ENCODE assay signal across 13 mouse cellular contexts in genomic region chr6:140509151-140509530, GRCm38 (mm10).
DNase-seq lines count a peak whose midpoint lies in the region; ATAC-seq and TF ChIP-seq lines count a peak whose summit lies in the region.
"Had no signal": no experiment of that assay in that cellular context is flagged by ENCODE, and none has a peak within 500 bp of the region (broad histone marks: within the 10 kb centered on the region; RNA-seq: fewer than 3 reads in every experiment).

No protein-coding gene starts in this region.

- no peak for TF ChIP-seq POLR2A in olfactory bulb, adult 2 months (IDR thresholded peaks at IDR 0.05; ENCODE audit: insufficient read depth, low read depth, low read length)

- H3K4me2 ChIP-seq in hindbrain, embryonic 12.5 days (replicated peaks) = no peak overlapping the region
- H3K4me2 ChIP-seq in lung, postnatal 0 days (replicated peaks; ENCODE audit: low read depth, low read length) = no peak overlapping the region
- H3K4me2 ChIP-seq: heart, embryonic 11.5 days had no signal

- TF ChIP-seq CTCF in lung, postnatal 0 days (IDR thresholded peaks at IDR 0.05) = no peak
- no peak for TF ChIP-seq CTCF in olfactory bulb, adult 2 months (IDR thresholded peaks at IDR 0.05; ENCODE audit: insufficient read depth, low read depth, low read length)

- no peak for DNase-seq in hindbrain, embryonic 10.5 days (ENCODE audit: low spot score)
- DNase-seq in lung, postnatal 0 days (ENCODE audit: low spot score) = peak; percentile 8
- DNase-seq in lung, postnatal 14 days = no peak
- DNase-seq in forelimb bud, embryonic 11.5 days (ENCODE audit: low read depth, low spot score) = peak; percentile 52
- no peak for DNase-seq in frontal cortex, postnatal 10 days (ENCODE audit: low spot score in 2 of 2)
- no peak for DNase-seq in layer of hippocampus, postnatal 14 days (ENCODE audit: low spot score in 2 of 2)
- DNase-seq: layer of hippocampus, adult 9-11 months; spleen, adult 18-20 months; thymus, postnatal 25 days had no signal

- ATAC-seq in hindbrain, embryonic 12.5 days (ENCODE audit: low FRiP score) = no peak
- ATAC-seq in lung, postnatal 0 days = 0 out of 2 replicates have a peak, but pooled peaks have one; percentile 28

- no peak overlapping the region for H3K9ac ChIP-seq in hindbrain, embryonic 12.5 days
- no peak overlapping the region for H3K9ac ChIP-seq in lung, postnatal 0 days (replicated peaks; ENCODE audit: low read depth)
- H3K9ac ChIP-seq: liver, embryonic 14.5 days had no signal

- H3K27ac ChIP-seq in hindbrain, embryonic 10.5 days = 0 out of 2 replicates have a peak overlapping the region, but pooled peaks have one; percentile 16
- H3K27ac ChIP-seq in hindbrain, embryonic 12.5 days = no peak overlapping the region
- no peak overlapping the region for H3K27ac ChIP-seq in lung, postnatal 0 days (ENCODE audit: low read length)
- H3K27ac ChIP-seq in olfactory bulb, adult 2 months (ENCODE audit: insufficient read depth, low read depth, low read length) = peak overlapping the region; percentile 64; the same call in 1 of the 2 replicates
- H3K27ac ChIP-seq: liver, embryonic 14.5 days had no signal

- H3K27me3 ChIP-seq in hindbrain, embryonic 10.5 days (ENCODE audit: insufficient read depth, poor library complexity, severe bottlenecking) = no peaks in the 10 kb centered on the region
- no peaks in the 10 kb centered on the region for H3K27me3 ChIP-seq in hindbrain, embryonic 12.5 days
- H3K27me3 ChIP-seq in lung, postnatal 0 days (replicated peaks; ENCODE audit: insufficient read depth, low read length) = no peaks in the 10 kb centered on the region

- H3K4me1 ChIP-seq in hindbrain, embryonic 10.5 days (replicated peaks) = peaks cover 34% of the 10 kb centered on the region
- H3K4me1 ChIP-seq in hindbrain, embryonic 12.5 days = peaks cover 34% of the 10 kb centered on the region
- H3K4me1 ChIP-seq in lung, postnatal 0 days (ENCODE audit: insufficient read depth, low read depth, low read length) = no peaks in the 10 kb centered on the region
- peaks cover 43% of the 10 kb centered on the region for H3K4me1 ChIP-seq in olfactory bulb, adult 2 months (ENCODE audit: control insufficient read depth, insufficient read depth, low read length)

- TF ChIP-seq EP300 in lung, postnatal 0 days (IDR thresholded peaks at IDR 0.05) = no peak

- H3K4me3 ChIP-seq in hindbrain, embryonic 10.5 days = no peak overlapping the region
- no peak overlapping the region for H3K4me3 ChIP-seq in hindbrain, embryonic 12.5 days
- no peak overlapping the region for H3K4me3 ChIP-seq in lung, postnatal 0 days (ENCODE audit: low read depth, low read length)
- no peak overlapping the region for H3K4me3 ChIP-seq in olfactory bulb, adult 2 months (ENCODE audit: insufficient read depth, low read depth, low read length)

- 82% methylated on average over 9 of the region's 9 CpGs for WGBS in hindbrain, embryonic 10.5 days
- 75% methylated on average over 9 of the region's 9 CpGs for WGBS in hindbrain, embryonic 12.5 days
- WGBS in lung, postnatal 0 days = 33% methylated on average over 9 of the region's 9 CpGs
- 61% methylated on average over 9 of the region's 9 CpGs for WGBS in olfactory bulb, adult 2 months

- no peaks in the 10 kb centered on the region for H3K9me3 ChIP-seq in hindbrain, embryonic 10.5 days
- no peaks in the 10 kb centered on the region for H3K9me3 ChIP-seq in hindbrain, embryonic 12.5 days (replicated peaks)
- no peaks in the 10 kb centered on the region for H3K9me3 ChIP-seq in lung, postnatal 0 days (ENCODE audit: low read length)

- no peaks in the 10 kb centered on the region for H3K36me3 ChIP-seq in hindbrain, embryonic 10.5 days
- H3K36me3 ChIP-seq in hindbrain, embryonic 12.5 days = no peaks in the 10 kb centered on the region
- no peaks in the 10 kb centered on the region for H3K36me3 ChIP-seq in lung, postnatal 0 days (ENCODE audit: insufficient read depth, low read length)

Comparison
In these comparisons a context has a peak if more than half of its experiments do, and no peak if none do; other contexts are left out.
1. DNase-seq: peak in lung, postnatal 0 days (single experiment) and forelimb bud, embryonic 11.5 days (single experiment); none in hindbrain, embryonic 10.5 days (single experiment), lung, postnatal 14 days (single experiment), frontal cortex, postnatal 10 days (0 of 2) and layer of hippocampus, postnatal 14 days (0 of 2).
2. H3K27ac ChIP-seq: peak in hindbrain, embryonic 10.5 days (single experiment) and olfactory bulb, adult 2 months (single experiment); none in hindbrain, embryonic 12.5 days (single experiment) and lung, postnatal 0 days (single experiment).